Mouse (Mus musculus) heart, adult 11 months (tissue): ENCODE results near the gene Arl15.
A peak's percentile ranks its signal among the peaks of the same experiment; 100 is the strongest.

ENCODE experiments used
- DNase-seq: peaks from one replicate; pipeline ENCODE4 v3.0.0; 2022

Arl15 gene

GRCm38 (mm10) chr13:113794039-113794704, at the start of gene Arl15:
TSS of gene Arl15 (plus strand) at chr13:113794505.
- peak; percentile 100 for DNase-seq

- peak; percentile 55 for DNase-seq
Observed at GRCm38 (mm10) chr13:113745301-113745700, 49.0 kb upstream of the Arl15 start.

- DNase-seq = no peak
Observed at GRCm38 (mm10) chr13:113750766-113751165, 43.5 kb upstream of the Arl15 start.

GRCm38 (mm10) chr13:113754731-113755689, 39.3 kb upstream of the Arl15 start:
- DNase-seq = no peak

GRCm38 (mm10) chr13:113755779-113756178, 38.5 kb upstream of the Arl15 start:
- DNase-seq = no peak

GRCm38 (mm10) chr13:113761717-113762116, 32.6 kb upstream of the Arl15 start:
- peak; percentile 80 for DNase-seq

- DNase-seq = peak; percentile 72
Observed at GRCm38 (mm10) chr13:113762766-113763516, 31.4 kb upstream of the Arl15 start.

- DNase-seq = peak; percentile 14
Observed at GRCm38 (mm10) chr13:113765411-113765810, 28.9 kb upstream of the Arl15 start.

- peak; percentile 33 for DNase-seq
Observed at GRCm38 (mm10) chr13:113769829-113770228, 24.5 kb upstream of the Arl15 start.

- peak; percentile 74 for DNase-seq
Observed at GRCm38 (mm10) chr13:113770340-113770739, 24.0 kb upstream of the Arl15 start.

GRCm38 (mm10) chr13:113771340-113771739, 23.0 kb upstream of the Arl15 start:
- peak; percentile 37 for DNase-seq

- peak; percentile 42 for DNase-seq
Observed at GRCm38 (mm10) chr13:113774799-113775198, 19.5 kb upstream of the Arl15 start.

- DNase-seq = peak; percentile 67
Observed at GRCm38 (mm10) chr13:113775244-113776140, 18.8 kb upstream of the Arl15 start.

- DNase-seq = peak; percentile 17
Observed at GRCm38 (mm10) chr13:113785803-113786202, 8.5 kb upstream of the Arl15 start.

GRCm38 (mm10) chr13:113787136-113787535, 7.2 kb upstream of the Arl15 start:
- peak; percentile 73 for DNase-seq

- peak; percentile 42 for DNase-seq
Observed at GRCm38 (mm10) chr13:113790016-113790415, 4.3 kb upstream of the Arl15 start.

- DNase-seq = no peak
Observed at GRCm38 (mm10) chr13:113793637-113794036, 668 bp upstream of the Arl15 start.

- peak; percentile 96 for DNase-seq
Observed at GRCm38 (mm10) chr13:113794705-113795655, 675 bp downstream of the Arl15 start.

GRCm38 (mm10) chr13:113797378-113797777, 3.1 kb downstream of the Arl15 start:
- DNase-seq = peak; percentile 30

- no peak for DNase-seq
Observed at GRCm38 (mm10) chr13:113799361-113799760, 5.1 kb downstream of the Arl15 start.

- no peak for DNase-seq
Observed at GRCm38 (mm10) chr13:113800246-113800645, 5.9 kb downstream of the Arl15 start.
